Mouse (Mus musculus) neural tube, embryonic 12.5 days (tissue): ENCODE measurements at regions not wholly inside any gene's neighbourhood (a gene's known extent, or its start where the extent isn't known, plus 50 kb on each side); places are given as distances from the start of the nearest gene placed in this dataset.
A peak's percentile ranks its signal among the peaks of the same experiment; 100 is the strongest.

Experiments
- ATAC-seq: fragments of 200-750 bp; cut with Nextera tagmentation; 2 replicates; pipeline ENCODE4 v1.8.0; 2017; ENCODE audit warnings: low read depth, mild to moderate bottlenecking, moderate TSS enrichment, moderate library complexity; ENCODE audit not compliant: low FRiP score
- H3K27ac ChIP-seq: fragments of 300-500 bp; sonication (generic); 2 replicates; pipeline ENCODE4 v1.5.1; 2016
- H3K27me3 ChIP-seq: fragments of 300-500 bp; sonication (generic); replicated peaks from 2 replicates; pipeline ENCODE4 v1.6.1; 2016; ENCODE audit warnings: mild to moderate bottlenecking
- H3K36me3 ChIP-seq: fragments of 300-500 bp; sonication (generic); 2 replicates; pipeline ENCODE4 v1.6.1; 2016; ENCODE audit warnings: mild to moderate bottlenecking
- H3K4me1 ChIP-seq: fragments of 300-500 bp; sonication (generic); 2 replicates; pipeline ENCODE4 v1.6.1; 2016
- H3K4me2 ChIP-seq: fragments of 300-500 bp; sonication (generic); replicated peaks from 2 replicates; pipeline ENCODE4 v1.6.1; 2016; ENCODE audit warnings: mild to moderate bottlenecking
- H3K4me3 ChIP-seq: fragments of 300-500 bp; sonication (generic); 2 replicates; pipeline ENCODE4 v1.5.1; 2016
- H3K9ac ChIP-seq: fragments of 300-500 bp; sonication (generic); 2 replicates; pipeline ENCODE4 v1.6.1; 2016; ENCODE audit warnings: mild to moderate bottlenecking
- H3K9me3 ChIP-seq: fragments of 300-500 bp; sonication (generic); 2 replicates; pipeline ENCODE4 v1.6.1; 2016; ENCODE audit warnings: mild to moderate bottlenecking
- WGBS: fragments of 180-500 bp; shearing (Covaris S2); methylation state at CpG from one replicate; pipeline ENCODE4 v1.1.7; 2016; 5-methylcytosine and 5-hydroxymethylcytosine counted together

DNA sequence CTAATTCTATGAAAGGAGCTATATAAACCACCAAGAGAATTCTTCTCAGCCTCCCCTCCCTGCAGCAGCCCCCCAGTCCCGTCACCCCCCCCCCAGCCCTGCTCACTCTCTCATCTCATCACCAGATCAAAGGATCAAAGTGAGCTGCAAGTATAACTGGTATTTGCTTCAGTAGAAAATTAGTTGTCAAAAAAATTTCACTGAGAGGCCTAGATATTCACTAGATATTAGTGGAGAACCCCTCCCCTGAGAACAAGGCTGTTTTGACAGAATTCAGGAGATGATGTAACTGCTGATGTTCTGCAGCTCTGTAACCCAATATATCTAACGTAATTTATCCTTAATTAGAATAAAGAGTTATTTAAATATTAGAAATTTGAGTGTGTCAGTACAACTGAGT is 124.2 kb upstream of the Slitrk2 start:
- Histone ChIP-seq H3K9me3 (no peaks in the 10 kb centered on the region), H3K4me3 (no peak overlapping the region), H3K4me2 (no peak overlapping the region), H3K27me3 (no peaks in the 10 kb centered on the region), H3K36me3 (no peaks in the 10 kb centered on the region), H3K9ac (no peak overlapping the region), H3K4me1 (no peaks in the 10 kb centered on the region), H3K27ac (no peak overlapping the region)
- WGBS: 68% methylated on average over 2 of the region's 2 CpGs
- ATAC-seq: no peak

DNA sequence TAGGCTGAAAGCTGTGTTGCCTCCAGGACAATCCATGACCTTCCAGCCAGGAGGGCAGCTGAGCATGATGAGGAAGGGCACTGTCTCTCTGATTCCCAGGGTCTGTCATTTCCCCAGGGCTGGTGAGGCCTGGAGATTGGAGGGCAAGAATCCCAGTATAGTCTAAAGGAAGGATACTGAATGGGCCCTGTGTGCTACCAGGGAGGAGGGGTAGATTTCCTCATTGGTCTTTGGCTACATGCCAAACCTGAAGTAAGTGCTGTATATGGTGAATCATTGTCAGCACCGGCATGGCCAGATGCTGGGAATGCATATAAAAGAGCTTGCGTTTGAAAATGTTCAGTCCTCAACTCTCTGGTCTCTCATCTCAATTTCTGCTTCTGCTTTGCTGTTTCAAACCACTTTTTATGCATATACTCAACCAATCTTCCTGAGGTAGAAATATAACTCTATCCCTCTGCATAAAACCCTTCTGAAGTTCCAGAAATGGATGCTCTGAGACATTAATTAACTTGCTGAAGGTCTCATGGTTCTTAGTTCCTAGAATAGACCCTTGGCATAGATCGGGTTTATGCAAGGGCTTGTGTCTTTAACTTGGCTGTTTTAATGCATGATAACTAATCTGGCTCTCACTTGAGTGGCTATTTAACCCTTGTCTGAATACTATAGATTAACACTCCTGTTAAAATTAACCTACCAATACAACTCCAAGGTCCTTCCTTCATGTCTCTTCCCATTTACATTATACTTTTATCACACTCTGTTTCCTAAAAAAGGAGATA is 122.1 kb upstream of the Slitrk2 start:
- WGBS: 65% methylated on average over 3 of the region's 3 CpGs
- no peak overlapping the region for H3K27ac ChIP-seq
- no peak overlapping the region for H3K9ac ChIP-seq
- H3K4me2 ChIP-seq: no peak overlapping the region
- no peaks in the 10 kb centered on the region for H3K27me3 ChIP-seq
- no peaks in the 10 kb centered on the region for H3K4me1 ChIP-seq
- no peak overlapping the region for H3K4me3 ChIP-seq
- H3K9me3 ChIP-seq: no peaks in the 10 kb centered on the region
- ATAC-seq: peak; percentile 61; the same call in 1 of the 2 replicates
- no peaks in the 10 kb centered on the region for H3K36me3 ChIP-seq

DNA sequence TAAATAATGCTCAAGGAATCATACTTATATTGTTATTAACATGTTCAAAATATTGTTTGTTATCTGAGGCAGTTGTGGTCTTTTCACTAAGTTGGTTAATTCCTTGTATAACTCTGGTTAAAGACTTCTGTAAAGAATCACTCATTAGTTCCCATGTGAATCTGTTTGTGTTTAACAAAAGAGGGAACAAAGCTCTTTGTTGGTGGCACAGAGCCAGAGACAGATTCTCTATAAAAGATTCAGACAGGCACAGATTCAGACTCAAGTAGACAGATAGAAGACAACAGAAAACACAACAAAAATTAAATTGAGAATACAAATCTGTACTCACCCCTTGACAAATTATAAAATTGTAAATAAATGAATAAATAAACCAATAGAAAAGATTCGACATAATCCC is 120.2 kb upstream of the Slitrk2 start:
- WGBS: 83% methylated on average over 1 of the region's 1 CpGs
- no peak for ATAC-seq
- Histone ChIP-seq H3K4me3 (no peak overlapping the region), H3K9me3 (no peaks in the 10 kb centered on the region), H3K27me3 (no peaks in the 10 kb centered on the region), H3K4me1 (no peaks in the 10 kb centered on the region), H3K4me2 (no peak overlapping the region), H3K9ac (no peak overlapping the region), H3K36me3 (no peaks in the 10 kb centered on the region), H3K27ac (no peak overlapping the region)

DNA sequence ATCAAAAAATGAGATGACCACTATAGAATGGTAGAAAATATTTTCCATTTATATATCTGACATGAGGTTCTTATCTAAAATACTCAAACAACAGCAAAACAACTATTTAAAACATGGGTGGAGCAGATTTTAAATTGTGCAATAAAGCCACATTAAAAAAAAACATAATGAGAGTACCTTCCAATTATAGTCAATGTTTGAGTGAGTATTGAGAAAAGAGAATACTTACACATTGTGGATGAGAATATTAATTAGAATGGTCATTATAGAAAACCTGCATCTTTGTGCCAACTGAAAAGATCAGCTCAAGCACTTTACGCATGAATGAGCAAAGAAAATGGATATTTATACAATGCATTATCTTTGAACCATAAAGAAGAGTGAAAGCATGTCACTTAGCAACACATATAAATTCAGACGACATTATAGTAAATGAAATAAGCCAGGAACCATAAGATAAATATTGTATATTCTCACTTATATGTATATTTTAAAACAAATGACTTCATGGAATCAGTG is 105.1 kb upstream of the Slitrk2 start:
- no peaks in the 10 kb centered on the region for H3K36me3 ChIP-seq
- H3K4me1 ChIP-seq: no peaks in the 10 kb centered on the region
- H3K4me3 ChIP-seq: no peak overlapping the region
- no peak overlapping the region for H3K4me2 ChIP-seq
- H3K9ac ChIP-seq: no peak overlapping the region
- no peak for ATAC-seq
- H3K9me3 ChIP-seq: no peaks in the 10 kb centered on the region
- no peak overlapping the region for H3K27ac ChIP-seq
- WGBS: 51% methylated on average over 2 of the region's 2 CpGs
- no peaks in the 10 kb centered on the region for H3K27me3 ChIP-seq

DNA sequence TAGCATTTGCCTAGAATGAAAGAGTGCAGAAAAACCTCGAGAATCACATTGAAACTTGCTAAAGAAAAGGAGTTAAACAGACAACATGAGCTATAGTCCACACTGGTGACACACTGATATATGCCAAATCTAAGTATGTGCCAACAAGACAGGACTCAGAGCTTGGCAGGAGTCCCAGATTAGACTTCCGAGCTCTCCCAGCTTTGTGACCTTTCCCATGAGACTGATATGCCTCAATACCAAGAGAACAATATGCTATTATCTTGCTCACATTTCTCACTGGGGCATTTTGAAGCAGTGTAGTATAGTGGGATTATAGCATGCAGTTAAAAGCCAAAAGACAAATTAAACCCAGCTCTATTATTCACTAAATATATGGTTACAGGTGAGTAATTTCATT is 94.6 kb upstream of the Slitrk2 start:
- no peaks in the 10 kb centered on the region for H3K36me3 ChIP-seq
- 34% methylated on average over 2 of the region's 2 CpGs for WGBS
- H3K4me1 ChIP-seq: no peaks in the 10 kb centered on the region
- H3K4me2 ChIP-seq: no peak overlapping the region
- no peak overlapping the region for H3K4me3 ChIP-seq
- no peaks in the 10 kb centered on the region for H3K27me3 ChIP-seq
- no peak for ATAC-seq
- H3K27ac ChIP-seq: no peak overlapping the region
- H3K9me3 ChIP-seq: no peaks in the 10 kb centered on the region
- H3K9ac ChIP-seq: no peak overlapping the region
